Mouse (Mus musculus): Measurements from ENCODE around the gene Fbxw8. TPM values are rescaled to one million over a fixed set of nuclear protein-coding genes. Genes with fewer than 3 reads are reported as not detected.

Fbxw8 gene
- polyA plus RNA-seq, 2 experiments = 27.9 to 55.2 TPM

GRCm38 (mm10) chr5:118034632-118035031, 120.6 kb downstream of the Fbxw8 start:
- no peak overlapping the region for H3K9ac ChIP-seq (ENCODE audit: low read depth, low read length, severe bottlenecking)
- H3K9me3 ChIP-seq (ENCODE audit: control insufficient read depth, low read length) = 0 out of 2 replicates have a peak, but pooled peaks cover 3% of the 10 kb centered on the region
- peaks cover 8% of the 10 kb centered on the region for H3K4me1 ChIP-seq (ENCODE audit: control insufficient read depth, insufficient read depth, low read length)
- no peaks in the 10 kb centered on the region for H3K36me3 ChIP-seq (ENCODE audit: control insufficient read depth, insufficient read depth, low read length)
- H3K27ac ChIP-seq (replicated peaks; ENCODE audit: low read depth, low read length) = no peak overlapping the region
- peaks cover 11% of the 10 kb centered on the region for H3K27me3 ChIP-seq (ENCODE audit: control insufficient read depth, insufficient read depth, low read length)
- WGBS = 79% methylated on average over 1 of the region's 1 CpGs
- no peak for DNase-seq (ENCODE audit: low spot score)
- no peak overlapping the region for H3K4me3 ChIP-seq (replicated peaks; ENCODE audit: low read length)
- no peak overlapping the region for H3K4me2 ChIP-seq (replicated peaks; ENCODE audit: low read depth, low read length, severe bottlenecking)
- ATAC-seq (ENCODE audit: low FRiP score, low read depth) = no peak
- no peak for TF ChIP-seq POLR2A (IDR thresholded peaks at IDR 0.05; ENCODE audit: borderline replicate concordance, extremely low read depth, insufficient read depth, insufficient read length)

GRCm38 (mm10) chr5:118033740-118034139, 121.5 kb downstream of the Fbxw8 start:
- 63% methylated on average over 6 of the region's 6 CpGs for WGBS
- no peak for ATAC-seq (ENCODE audit: low FRiP score, low read depth)

DNA sequence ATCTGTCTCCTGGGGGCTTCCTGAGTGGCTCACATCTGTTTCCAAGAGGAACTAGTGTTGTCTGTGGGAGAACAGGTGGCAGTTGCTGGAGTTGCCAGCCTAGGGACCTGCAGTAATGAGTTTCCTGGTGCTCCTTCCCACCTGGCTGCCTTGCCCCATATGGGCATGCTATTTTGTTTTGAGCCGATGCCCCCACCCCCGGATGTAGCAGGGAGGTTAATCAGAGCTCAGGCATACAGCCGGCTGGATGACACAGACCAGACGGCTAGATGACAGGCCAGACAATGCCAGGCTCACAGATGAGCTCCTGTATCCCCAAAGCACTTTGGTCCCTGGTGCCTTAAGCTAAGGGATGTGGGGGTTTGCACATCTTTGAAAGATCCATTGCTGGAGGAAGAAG, 121.9 kb downstream of the Fbxw8 start:
- no peak for ATAC-seq (ENCODE audit: low FRiP score, low read depth)
- DNase-seq (ENCODE audit: low spot score) = no peak
- Histone ChIP-seq H3K4me3 (replicated peaks; ENCODE audit: low read length) (no peak overlapping the region), H3K36me3 (ENCODE audit: control insufficient read depth, insufficient read depth, low read length) (no peaks in the 10 kb centered on the region), H3K4me1 (ENCODE audit: control insufficient read depth, insufficient read depth, low read length) (peaks cover 15% of the 10 kb centered on the region), H3K9me3 (ENCODE audit: control insufficient read depth, low read length) (0 out of 2 replicates have a peak, but pooled peaks cover 3% of the 10 kb centered on the region), H3K4me2 (replicated peaks; ENCODE audit: low read depth, low read length, severe bottlenecking) (no peak overlapping the region), H3K9ac (ENCODE audit: low read depth, low read length, severe bottlenecking) (no peak overlapping the region), H3K27ac (replicated peaks; ENCODE audit: low read depth, low read length) (no peak overlapping the region), H3K27me3 (ENCODE audit: control insufficient read depth, insufficient read depth, low read length) (peaks cover 24% of the 10 kb centered on the region)
- TF ChIP-seq POLR2A (IDR thresholded peaks at IDR 0.05; ENCODE audit: borderline replicate concordance, extremely low read depth, insufficient read depth, insufficient read length) = no peak
- 30% methylated on average over 4 of the region's 4 CpGs for WGBS

More at GRCm38 (mm10) chr5:118033740-118034139, 121.5 kb downstream of the Fbxw8 start:
- 0 out of 2 replicates have a peak, but pooled peaks cover 3% of the 10 kb centered on the region for H3K9me3 ChIP-seq (ENCODE audit: control insufficient read depth, low read length)
- peaks cover 20% of the 10 kb centered on the region for H3K27me3 ChIP-seq (ENCODE audit: control insufficient read depth, insufficient read depth, low read length)
- H3K36me3 ChIP-seq (ENCODE audit: control insufficient read depth, insufficient read depth, low read length) = no peaks in the 10 kb centered on the region
- TF ChIP-seq POLR2A (IDR thresholded peaks at IDR 0.05; ENCODE audit: borderline replicate concordance, extremely low read depth, insufficient read depth, insufficient read length) = no peak
- DNase-seq (ENCODE audit: low spot score) = no peak
- H3K4me2 ChIP-seq (replicated peaks; ENCODE audit: low read depth, low read length, severe bottlenecking) = no peak overlapping the region
- no peak overlapping the region for H3K27ac ChIP-seq (replicated peaks; ENCODE audit: low read depth, low read length)
- H3K9ac ChIP-seq (ENCODE audit: low read depth, low read length, severe bottlenecking) = no peak overlapping the region
- no peak overlapping the region for H3K4me3 ChIP-seq (replicated peaks; ENCODE audit: low read length)
- H3K4me1 ChIP-seq (ENCODE audit: control insufficient read depth, insufficient read depth, low read length) = peaks cover 10% of the 10 kb centered on the region

- no peak overlapping the region for H3K4me3 ChIP-seq (replicated peaks; ENCODE audit: low read length)
- H3K9me3 ChIP-seq (ENCODE audit: control insufficient read depth, low read length) = 0 out of 2 replicates have a peak, but pooled peaks cover 3% of the 10 kb centered on the region
- H3K9ac ChIP-seq (ENCODE audit: low read depth, low read length, severe bottlenecking) = no peak overlapping the region
- H3K4me2 ChIP-seq (replicated peaks; ENCODE audit: low read depth, low read length, severe bottlenecking) = no peak overlapping the region
- DNase-seq (ENCODE audit: low spot score) (no peak), ATAC-seq (ENCODE audit: low FRiP score, low read depth) (no peak)
- 55% methylated on average over 4 of the region's 4 CpGs for WGBS
- H3K4me1 ChIP-seq (ENCODE audit: control insufficient read depth, insufficient read depth, low read length) = peaks cover 19% of the 10 kb centered on the region
- H3K27ac ChIP-seq (replicated peaks; ENCODE audit: low read depth, low read length) = no peak overlapping the region
- no peaks in the 10 kb centered on the region for H3K36me3 ChIP-seq (ENCODE audit: control insufficient read depth, insufficient read depth, low read length)
- peaks cover 43% of the 10 kb centered on the region for H3K27me3 ChIP-seq (ENCODE audit: control insufficient read depth, insufficient read depth, low read length)
- TF ChIP-seq POLR2A (IDR thresholded peaks at IDR 0.05; ENCODE audit: borderline replicate concordance, extremely low read depth, insufficient read depth, insufficient read length) = no peak
Measured at GRCm38 (mm10) chr5:118031508-118031907, 123.8 kb downstream of the Fbxw8 start.

- Histone ChIP-seq H3K36me3 (ENCODE audit: control insufficient read depth, insufficient read depth, low read length) (no peaks in the 10 kb centered on the region), H3K9ac (ENCODE audit: low read depth, low read length, severe bottlenecking) (no peak overlapping the region), H3K4me1 (ENCODE audit: control insufficient read depth, insufficient read depth, low read length) (peaks cover 19% of the 10 kb centered on the region), H3K4me2 (replicated peaks; ENCODE audit: low read depth, low read length, severe bottlenecking) (no peak overlapping the region), H3K9me3 (ENCODE audit: control insufficient read depth, low read length) (0 out of 2 replicates have a peak, but pooled peaks cover 3% of the 10 kb centered on the region), H3K27ac (replicated peaks; ENCODE audit: low read depth, low read length) (no peak overlapping the region), H3K27me3 (ENCODE audit: control insufficient read depth, insufficient read depth, low read length) (peaks cover 47% of the 10 kb centered on the region), H3K4me3 (replicated peaks; ENCODE audit: low read length) (no peak overlapping the region)
- WGBS = 48% methylated on average over 5 of the region's 5 CpGs
- DNase-seq (ENCODE audit: low spot score) = no peak
- no peak for ATAC-seq (ENCODE audit: low FRiP score, low read depth)
- TF ChIP-seq POLR2A (IDR thresholded peaks at IDR 0.05; ENCODE audit: borderline replicate concordance, extremely low read depth, insufficient read depth, insufficient read length) = no peak
Measured at GRCm38 (mm10) chr5:118031059-118031458, 124.2 kb downstream of the Fbxw8 start.
